In genomic region chr2:75786075-75786474, GRCm38 (mm10) we compare ENCODE assay signal across 9 mouse cellular contexts. TPM values are rescaled to one million over a fixed set of nuclear protein-coding genes. Genes with fewer than 3 reads are reported as not detected.
A peak's percentile ranks its signal among the peaks of the same experiment; 100 is the strongest.
DNase-seq lines count a peak whose midpoint lies in the region; ATAC-seq and TF ChIP-seq lines count a peak whose summit lies in the region.
"Had no signal": no experiment of that assay in that cellular context is flagged by ENCODE, and none has a peak within 500 bp of the region (broad histone marks: within the 10 kb centered on the region; RNA-seq: fewer than 3 reads in every experiment).

No protein-coding gene starts in this region.

- no peaks in the 10 kb centered on the region for H3K79me3 ChIP-seq in C2C12 (ENCODE audit: low read depth)

- H3K9me3 ChIP-seq in hindbrain, embryonic 11.5 days (ENCODE audit: control insufficient read depth, low read length): no peaks in the 10 kb centered on the region
- H3K9me3 ChIP-seq in hindbrain, embryonic 12.5 days (replicated peaks): no peaks in the 10 kb centered on the region
- H3K9me3 ChIP-seq in limb, embryonic 11.5 days (ENCODE audit: control insufficient read depth, low read length): no peaks in the 10 kb centered on the region
- H3K9me3 ChIP-seq: limb, embryonic 15.5 days had no signal

- no peaks in the 10 kb centered on the region for H3K4me1 ChIP-seq in hindbrain, embryonic 11.5 days (replicated peaks; ENCODE audit: control insufficient read depth, insufficient read depth, low read length)
- H3K4me1 ChIP-seq in hindbrain, embryonic 12.5 days: peaks cover 4% of the 10 kb centered on the region; the same call in 1 of the 2 replicates
- H3K4me1 ChIP-seq in limb, embryonic 11.5 days (ENCODE audit: control insufficient read depth, insufficient read depth, low read length): peaks cover 8% of the 10 kb centered on the region; the same call in 1 of the 2 replicates
- H3K4me1 ChIP-seq: limb, embryonic 15.5 days had no signal

- 18% methylated on average over 6 of the region's 6 CpGs for WGBS in hindbrain, embryonic 11.5 days
- 18% methylated on average over 6 of the region's 6 CpGs for WGBS in hindbrain, embryonic 12.5 days
- WGBS in limb, embryonic 11.5 days: 18% methylated on average over 6 of the region's 6 CpGs

- no peaks in the 10 kb centered on the region for H3K27me3 ChIP-seq in hindbrain, embryonic 11.5 days (ENCODE audit: control insufficient read depth, insufficient read depth, low read length)
- no peaks in the 10 kb centered on the region for H3K27me3 ChIP-seq in hindbrain, embryonic 12.5 days
- no peaks in the 10 kb centered on the region for H3K27me3 ChIP-seq in C2C12 (ENCODE audit: control insufficient read depth, insufficient read depth, insufficient read length)
- no peaks in the 10 kb centered on the region for H3K27me3 ChIP-seq in limb, embryonic 11.5 days (ENCODE audit: control insufficient read depth, insufficient read depth, low read length)
- H3K27me3 ChIP-seq: limb, embryonic 15.5 days had no signal

- ATAC-seq in hindbrain, embryonic 11.5 days (ENCODE audit: low FRiP score): no peak
- ATAC-seq in hindbrain, embryonic 12.5 days (ENCODE audit: low FRiP score): no peak
- ATAC-seq in erythroid progenitor cell, adult 5-6 weeks (replicated peaks; ENCODE audit: low FRiP score, poor library complexity, severe bottlenecking): peak; percentile 77
- no peak for ATAC-seq in limb, embryonic 11.5 days (ENCODE audit: insufficient number of reproducible peaks, low FRiP score, low TSS enrichment, low read depth)

- H3K4me3 ChIP-seq in hindbrain, embryonic 11.5 days (ENCODE audit: low read depth, low read length): no peak overlapping the region
- H3K4me3 ChIP-seq in hindbrain, embryonic 12.5 days: no peak overlapping the region
- no peak overlapping the region for H3K4me3 ChIP-seq in C2C12 (ENCODE audit: insufficient read depth, poor library complexity, severe bottlenecking)
- H3K4me3 ChIP-seq in limb, embryonic 11.5 days (ENCODE audit: low read depth, low read length): no peak overlapping the region
- H3K4me3 ChIP-seq: limb, embryonic 15.5 days had no signal

- no peak overlapping the region for H3K9ac ChIP-seq in hindbrain, embryonic 11.5 days (ENCODE audit: low read depth, low read length)
- H3K9ac ChIP-seq in hindbrain, embryonic 12.5 days: no peak overlapping the region
- no peak overlapping the region for H3K9ac ChIP-seq in limb, embryonic 11.5 days (ENCODE audit: low read length)
- H3K9ac ChIP-seq: limb, embryonic 15.5 days had no signal

- no peaks in the 10 kb centered on the region for H3K36me3 ChIP-seq in hindbrain, embryonic 11.5 days (ENCODE audit: control insufficient read depth, insufficient read depth, low read length)
- no peaks in the 10 kb centered on the region for H3K36me3 ChIP-seq in hindbrain, embryonic 12.5 days
- no peaks in the 10 kb centered on the region for H3K36me3 ChIP-seq in C2C12 (ENCODE audit: control insufficient read depth, insufficient read depth)
- no peaks in the 10 kb centered on the region for H3K36me3 ChIP-seq in limb, embryonic 11.5 days (ENCODE audit: control insufficient read depth, insufficient read depth, low read length)
- H3K36me3 ChIP-seq: limb, embryonic 15.5 days had no signal

- no peak overlapping the region for H3ac ChIP-seq in C2C12 (ENCODE audit: control insufficient read depth, insufficient read length, low read depth)

- DNase-seq in hindbrain, embryonic 11.5 days (ENCODE audit: low spot score): peak; percentile 76
- DNase-seq in NIH3T3 (ENCODE audit: low read depth): peak; percentile 88
- DNase-seq in limb, embryonic 11.5 days (ENCODE audit: low spot score): peak; percentile 72
- peak; percentile 50 for DNase-seq in skeletal muscle tissue, adult 2 months (ENCODE audit: low read depth, low spot score)
- no peak for DNase-seq in urinary bladder, postnatal 25 days (ENCODE audit: low spot score)

- peak; percentile 50 for TF ChIP-seq CTCF in C2C12 (IDR thresholded peaks at IDR 0.05; ENCODE audit: control insufficient read depth, insufficient read depth, insufficient read length)

- H3K79me2 ChIP-seq in C2C12 (ENCODE audit: control insufficient read depth, insufficient read depth): no peaks in the 10 kb centered on the region

- H3K27ac ChIP-seq in hindbrain, embryonic 11.5 days (ENCODE audit: low read depth, low read length): no peak overlapping the region
- no peak overlapping the region for H3K27ac ChIP-seq in hindbrain, embryonic 12.5 days
- no peak overlapping the region for H3K27ac ChIP-seq in limb, embryonic 11.5 days (replicated peaks; ENCODE audit: low read depth, low read length)
- H3K27ac ChIP-seq: limb, embryonic 15.5 days had no signal

- no peak overlapping the region for H3K4me2 ChIP-seq in hindbrain, embryonic 11.5 days (replicated peaks; ENCODE audit: low read depth, low read length)
- H3K4me2 ChIP-seq in hindbrain, embryonic 12.5 days (replicated peaks): no peak overlapping the region
- no peak overlapping the region for H3K4me2 ChIP-seq in limb, embryonic 11.5 days (ENCODE audit: low read depth, severe bottlenecking)
- H3K4me2 ChIP-seq: limb, embryonic 15.5 days had no signal

TF ChIP-seq in C2C12, 6 proteins besides CTCF, POLR2A, EP300 and RAD21:
- no peak for TF ChIP-seq CEBPB (IDR thresholded peaks at IDR 0.05; ENCODE audit: low read depth)

RNA-seq across cellular contexts. Expression of gene Agps, which starts 45.9 kb away (rescaled TPM):
- 50.7 and 53.4 TPM in 2 replicates for polyA plus RNA-seq in hindbrain, embryonic 11.5 days (2014; fragmentation: Nextera tagmentation; extraction: Ambion mirVana)
- 49.7 and 51.8 TPM in 2 replicates for polyA plus RNA-seq in hindbrain, embryonic 12.5 days (2016; fragmentation: Nextera tagmentation; extraction: Ambion mirVana)
- polyA plus RNA-seq in C2C12 (2012; fragmentation: generic; extraction: Trizol): 15.4 TPM
- total RNA-seq in erythroid progenitor cell, adult 5-6 weeks (2015; ENCODE audit: low replicate concordance): 39.4 and 41.8 TPM in 2 replicates
- 13.2 and 31.8 TPM in 2 replicates for total RNA-seq in erythroid progenitor cell, adult 5-6 weeks (2017; ENCODE audit: low replicate concordance)
- polyA plus RNA-seq in limb, embryonic 11.5 days (2014; fragmentation: Nextera tagmentation; extraction: Ambion mirVana): 39.1 and 49.3 TPM in 2 replicates
